Mouse (Mus musculus): ENCODE measurements at regions not wholly inside any gene's neighbourhood (a gene's known extent, or its start where the extent isn't known, plus 50 kb on each side); places are given as distances from the start of the nearest gene placed in this dataset.

DNA sequence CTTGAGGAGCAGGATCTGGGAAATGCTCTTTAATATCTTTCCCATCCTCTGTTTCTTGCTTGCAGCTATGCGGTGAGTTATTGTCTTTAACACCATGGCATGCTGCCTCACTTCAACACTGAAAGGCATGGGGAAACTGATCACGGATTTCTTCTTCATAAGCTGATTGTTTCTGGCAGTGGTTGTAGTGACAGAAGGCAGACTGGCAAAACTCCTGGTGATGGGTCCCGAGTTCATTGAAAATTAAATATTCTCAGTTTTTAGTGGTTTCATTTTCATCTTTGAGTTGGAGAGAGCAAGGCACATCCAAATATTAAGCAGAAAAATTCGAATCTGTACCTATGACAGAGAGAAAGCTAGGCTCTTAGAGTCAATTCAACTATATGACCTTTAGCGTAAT lies 617.0 kb upstream of the Kirrel3 start:
- TF ChIP-seq CTCF (IDR thresholded peaks at IDR 0.05; ENCODE audit: borderline replicate concordance, extremely low read depth, insufficient read depth, insufficient read length) (no peak), POLR2A (IDR thresholded peaks at IDR 0.05; ENCODE audit: borderline replicate concordance, extremely low read depth, insufficient read depth, insufficient read length, poor library complexity, severe bottlenecking) (no peak)

Data from brain, embryonic 14.5 days (tissue).